Mouse (Mus musculus) C2C12 (cell line): ENCODE data around the gene Cep63.

ENCODE experiments used
- CTCF ChIP-seq: IDR thresholded peaks from one replicate; pipeline ENCODE4 v1.5.1; 2011; ENCODE audit not compliant: control insufficient read depth, insufficient read depth, insufficient read length
- MAX ChIP-seq: IDR thresholded peaks from one replicate; pipeline ENCODE4 v1.6.1; 2011; ENCODE audit warnings: mild to moderate bottlenecking, control low read depth

- TF ChIP-seq CTCF: no peak
- TF ChIP-seq MAX: no peak
These were observed 13.2 kb upstream of the Cep63 start for GRCm38 (mm10) chr9:102639510-102639909.
